Mouse (Mus musculus): ENCODE measurements around the gene Dchs2. TPM values are rescaled to one million over a fixed set of nuclear protein-coding genes. Genes with fewer than 3 reads are reported as not detected.

Gene Dchs2
- polyA plus RNA-seq, 1 experiment from 2014 or later: 0.02 TPM

DNA sequence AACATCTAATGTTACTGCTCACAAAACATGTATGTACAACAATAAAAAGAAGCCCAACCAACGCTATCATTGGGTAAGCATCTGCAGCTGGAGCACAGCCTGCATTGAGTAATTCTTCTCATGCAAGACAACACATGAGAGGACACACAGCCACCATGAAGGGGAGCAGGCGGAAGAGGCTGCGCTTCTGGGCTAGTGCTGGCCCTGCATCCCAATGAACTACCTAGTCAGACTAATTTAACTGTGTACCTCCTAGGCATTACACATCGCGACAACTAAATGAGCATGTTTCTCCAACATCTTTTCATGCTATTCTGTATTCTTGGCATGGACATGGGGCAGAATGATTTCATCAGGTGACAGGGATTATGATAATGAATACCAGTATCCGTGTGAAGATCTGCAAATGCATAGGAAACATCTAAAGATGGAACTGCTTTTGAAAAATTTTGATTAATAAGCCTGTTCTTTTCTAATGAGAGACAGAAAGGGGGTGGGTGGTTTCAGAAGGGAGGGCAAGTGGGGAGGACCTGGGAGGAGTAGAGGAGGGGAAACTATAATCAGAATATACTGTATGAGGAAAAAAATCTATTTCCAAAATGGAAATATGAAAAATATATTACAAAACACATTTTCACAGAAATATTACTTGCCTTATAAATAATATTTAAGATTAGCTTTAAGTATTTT lies 33.9 kb downstream of the Dchs2 start:
- no peaks in the 10 kb centered on the region for H3K36me3 ChIP-seq
- no peaks in the 10 kb centered on the region for H3K9me3 ChIP-seq (replicated peaks)
- H3K27me3 ChIP-seq (replicated peaks): no peaks in the 10 kb centered on the region
- 71% methylated on average over 6 of the region's 6 CpGs for WGBS (ENCODE audit: insufficient replicate concordance)
- H3K9ac ChIP-seq: no peak overlapping the region
- ATAC-seq: no peak
- H3K4me2 ChIP-seq: no peak overlapping the region
- H3K27ac ChIP-seq: no peak overlapping the region
- H3K4me1 ChIP-seq: no peaks in the 10 kb centered on the region
- H3K4me3 ChIP-seq: no peak overlapping the region

DNA sequence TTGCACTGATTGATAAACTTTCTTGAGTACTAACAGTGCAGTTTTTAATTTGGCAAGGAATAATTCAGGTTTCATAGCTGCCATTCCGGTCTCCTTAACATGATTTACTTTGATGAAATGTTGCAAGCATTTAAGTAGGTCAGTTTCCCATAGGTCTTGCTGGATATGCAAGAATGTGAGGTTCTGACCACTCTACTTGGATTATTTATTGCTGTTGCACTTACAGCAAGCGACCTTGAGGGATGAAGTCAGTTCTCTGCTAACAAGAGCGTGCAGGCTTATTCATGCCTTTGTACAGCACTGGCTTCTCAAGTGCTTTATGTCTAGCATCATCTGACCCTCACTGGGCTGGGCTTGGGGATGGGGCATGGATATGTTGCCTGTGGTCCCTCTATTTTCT lies 35.9 kb downstream of the Dchs2 start:
- no peak overlapping the region for H3K9ac ChIP-seq
- no peak for ATAC-seq
- no peaks in the 10 kb centered on the region for H3K36me3 ChIP-seq
- WGBS (ENCODE audit: insufficient replicate concordance): 69% methylated on average over 3 of the region's 3 CpGs
- H3K4me3 ChIP-seq: no peak overlapping the region
- no peaks in the 10 kb centered on the region for H3K4me1 ChIP-seq
- no peak overlapping the region for H3K27ac ChIP-seq
- no peak overlapping the region for H3K4me2 ChIP-seq
- H3K27me3 ChIP-seq (replicated peaks): no peaks in the 10 kb centered on the region
- H3K9me3 ChIP-seq (replicated peaks): no peaks in the 10 kb centered on the region

DNA sequence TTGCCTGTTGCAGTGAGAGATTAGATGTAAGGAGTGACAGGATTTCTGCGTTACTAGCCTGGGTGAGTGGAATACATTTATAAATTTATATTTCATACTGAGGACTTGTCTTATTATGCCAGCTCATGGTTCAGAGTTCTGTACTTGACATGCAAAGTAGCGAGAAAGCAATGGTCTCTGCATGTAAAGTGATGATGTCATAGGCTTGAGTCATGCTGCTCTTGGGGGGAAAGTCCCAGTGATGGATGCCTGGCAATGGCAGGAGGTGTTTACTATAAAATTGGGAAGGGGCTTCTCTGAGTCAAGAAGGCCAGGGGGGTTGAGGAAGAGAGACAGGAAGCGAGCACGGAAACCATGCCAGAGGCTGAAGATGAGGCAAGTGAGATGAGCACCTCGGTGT lies 57.8 kb downstream of the Dchs2 start:
- Histone ChIP-seq H3K27me3 (replicated peaks) (no peaks in the 10 kb centered on the region), H3K9ac (no peak overlapping the region), H3K9me3 (replicated peaks) (no peaks in the 10 kb centered on the region), H3K4me1 (no peaks in the 10 kb centered on the region), H3K4me3 (no peak overlapping the region), H3K36me3 (no peaks in the 10 kb centered on the region), H3K4me2 (no peak overlapping the region), H3K27ac (no peak overlapping the region)
- no peak for ATAC-seq
- 71% methylated on average over 5 of the region's 5 CpGs for WGBS (ENCODE audit: insufficient replicate concordance)

DNA sequence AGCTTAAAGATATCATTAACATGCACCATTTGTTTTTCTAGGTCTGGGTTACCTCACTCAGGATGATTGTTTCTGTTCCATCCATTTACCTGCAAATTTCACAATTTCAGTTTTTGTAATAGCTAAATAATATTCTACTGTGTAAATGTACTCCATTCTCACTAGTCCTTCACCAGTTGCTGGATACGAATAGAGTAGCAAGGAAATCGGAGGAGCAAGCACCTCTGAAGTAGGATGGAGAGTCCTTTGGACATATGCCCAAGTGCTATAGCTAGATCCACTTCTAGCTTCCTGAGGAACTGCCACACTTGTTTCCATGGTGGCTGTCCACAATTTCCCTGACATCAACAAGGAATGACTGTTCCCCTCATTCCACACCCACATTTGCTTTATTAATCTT lies 63.5 kb downstream of the Dchs2 start:
- Histone ChIP-seq H3K9ac (no peak overlapping the region), H3K27me3 (replicated peaks) (no peaks in the 10 kb centered on the region), H3K9me3 (replicated peaks) (no peaks in the 10 kb centered on the region), H3K27ac (no peak overlapping the region), H3K4me2 (no peak overlapping the region), H3K36me3 (no peaks in the 10 kb centered on the region), H3K4me1 (no peaks in the 10 kb centered on the region), H3K4me3 (no peak overlapping the region)
- no peak for ATAC-seq
- 55% methylated on average over 2 of the region's 2 CpGs for WGBS (ENCODE audit: insufficient replicate concordance)

DNA sequence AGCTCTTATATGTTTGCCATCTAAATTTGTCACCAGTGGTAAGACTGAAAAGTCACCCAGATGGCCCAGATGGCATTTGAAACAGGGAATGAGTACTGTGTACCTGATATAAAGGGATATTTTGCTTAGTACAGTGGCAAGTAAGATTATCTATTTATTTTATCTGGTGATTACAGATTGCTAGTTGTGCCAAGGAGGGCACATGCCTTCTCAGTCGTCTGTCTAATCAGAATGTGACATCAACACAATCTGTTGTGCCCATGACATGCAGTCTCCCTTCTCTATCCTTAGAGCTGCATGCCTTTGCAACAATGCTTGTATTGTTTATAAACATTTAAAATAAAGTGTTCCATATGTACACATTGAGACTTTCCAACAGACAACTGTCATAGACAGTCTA lies 64.7 kb downstream of the Dchs2 start:
- Histone ChIP-seq H3K36me3 (no peaks in the 10 kb centered on the region), H3K4me1 (no peaks in the 10 kb centered on the region), H3K27ac (no peak overlapping the region), H3K4me3 (no peak overlapping the region), H3K4me2 (no peak overlapping the region), H3K9me3 (replicated peaks) (no peaks in the 10 kb centered on the region), H3K9ac (no peak overlapping the region), H3K27me3 (replicated peaks) (no peaks in the 10 kb centered on the region)
- WGBS (ENCODE audit: insufficient replicate concordance): 28% methylated on average over 1 of the region's 1 CpGs
- no peak for ATAC-seq

DNA sequence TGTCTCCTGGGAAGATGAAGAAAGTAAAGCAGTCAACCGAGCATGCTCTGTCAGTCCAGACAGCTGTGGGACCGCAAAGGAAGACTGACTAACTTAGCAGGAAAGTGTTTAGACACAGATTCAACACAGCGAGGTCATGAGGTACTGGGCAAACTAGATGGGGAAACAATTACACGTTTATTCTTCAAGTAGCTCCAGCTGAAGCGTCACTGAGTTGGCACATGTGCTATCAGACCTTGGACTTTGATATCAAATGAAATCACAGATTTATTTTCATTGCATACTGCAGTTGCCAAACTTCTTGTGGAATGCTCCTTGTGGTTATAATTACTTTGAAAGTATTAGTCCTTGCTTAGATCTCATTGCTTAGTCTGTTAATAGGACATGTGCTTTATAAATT lies 67.2 kb downstream of the Dchs2 start:
- 55% methylated on average over 5 of the region's 5 CpGs for WGBS (ENCODE audit: insufficient replicate concordance)
- no peak overlapping the region for H3K4me3 ChIP-seq
- no peak overlapping the region for H3K9ac ChIP-seq
- no peaks in the 10 kb centered on the region for H3K4me1 ChIP-seq
- no peak overlapping the region for H3K4me2 ChIP-seq
- no peak overlapping the region for H3K27ac ChIP-seq
- ATAC-seq: no peak
- H3K36me3 ChIP-seq: no peaks in the 10 kb centered on the region
- H3K9me3 ChIP-seq (replicated peaks): no peaks in the 10 kb centered on the region
- H3K27me3 ChIP-seq (replicated peaks): no peaks in the 10 kb centered on the region

DNA sequence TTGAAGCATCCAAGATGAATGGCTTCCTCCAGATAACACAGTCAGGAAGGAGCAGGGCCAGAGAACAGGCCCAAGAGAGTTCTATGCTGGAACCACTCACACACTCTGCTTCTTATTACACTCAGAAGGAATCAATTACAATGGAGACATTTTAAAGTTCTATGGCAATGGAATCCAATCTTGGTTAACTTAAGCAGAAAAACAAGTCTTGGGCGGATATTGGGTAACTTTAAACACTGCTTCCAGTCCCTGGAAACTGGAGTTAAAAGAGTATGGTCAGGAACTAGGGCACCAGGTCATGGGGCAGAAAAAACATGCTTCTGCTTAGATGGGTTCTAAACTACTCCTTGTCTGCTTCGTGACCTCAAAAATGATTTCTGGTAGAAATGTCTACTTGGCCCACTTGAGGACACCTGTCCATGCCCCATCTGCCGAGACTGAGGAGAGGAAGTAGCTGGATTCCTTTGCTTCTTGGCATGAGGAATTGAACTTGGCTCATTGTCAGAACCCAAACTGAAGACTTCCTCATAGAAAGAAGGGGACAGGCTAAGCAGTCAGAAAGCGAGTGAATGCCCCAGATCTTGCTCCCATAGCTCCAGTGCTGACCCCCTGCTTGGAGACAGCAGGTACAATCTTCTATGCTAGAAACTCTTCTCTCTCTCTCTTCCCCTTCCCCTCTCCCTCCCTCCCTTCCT lies 73.7 kb downstream of the Dchs2 start:
- Histone ChIP-seq H3K4me3 (no peak overlapping the region), H3K9ac (no peak overlapping the region), H3K27ac (no peak overlapping the region), H3K27me3 (replicated peaks) (no peaks in the 10 kb centered on the region), H3K4me2 (no peak overlapping the region), H3K36me3 (no peaks in the 10 kb centered on the region), H3K4me1 (no peaks in the 10 kb centered on the region), H3K9me3 (replicated peaks) (no peaks in the 10 kb centered on the region)
- ATAC-seq: no peak
- WGBS (ENCODE audit: insufficient replicate concordance): 43% methylated on average over 4 of the region's 4 CpGs

DNA sequence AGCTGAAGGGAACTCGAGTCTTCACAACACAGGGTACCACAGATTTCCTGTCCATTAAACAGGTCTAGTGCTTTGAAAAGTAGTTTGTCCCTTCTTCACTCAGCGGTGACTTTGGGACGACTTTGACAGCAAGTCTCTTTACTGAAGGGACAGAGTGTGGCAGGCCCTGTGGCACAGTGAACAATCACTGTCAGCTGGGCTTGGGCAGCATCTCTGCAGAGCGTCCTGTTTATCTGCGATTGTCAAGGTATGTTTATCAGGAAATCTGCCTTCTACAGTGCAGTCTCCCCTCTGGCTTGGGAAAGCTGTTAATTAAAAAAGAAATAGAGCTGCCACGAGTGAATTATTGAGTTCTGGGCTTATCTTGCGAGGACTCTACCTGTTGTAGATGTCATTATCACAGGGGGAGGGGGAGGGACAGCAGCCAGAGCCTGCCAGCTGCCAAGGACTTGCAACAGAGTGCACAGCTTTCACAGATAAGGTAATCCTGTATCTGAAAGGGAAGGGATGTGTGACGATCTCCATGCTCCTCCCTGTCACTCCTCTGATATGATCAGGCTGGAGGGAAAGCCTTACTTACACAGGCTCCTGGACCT lies 77.4 kb downstream of the Dchs2 start:
- ATAC-seq: no peak
- H3K36me3 ChIP-seq: no peaks in the 10 kb centered on the region
- WGBS (ENCODE audit: insufficient replicate concordance): 19% methylated on average over 8 of the region's 8 CpGs
- no peak overlapping the region for H3K4me3 ChIP-seq
- H3K9ac ChIP-seq: no peak overlapping the region
- no peaks in the 10 kb centered on the region for H3K27me3 ChIP-seq (replicated peaks)
- H3K27ac ChIP-seq: no peak overlapping the region
- H3K4me2 ChIP-seq: no peak overlapping the region
- H3K9me3 ChIP-seq (replicated peaks): no peaks in the 10 kb centered on the region
- no peaks in the 10 kb centered on the region for H3K4me1 ChIP-seq

DNA sequence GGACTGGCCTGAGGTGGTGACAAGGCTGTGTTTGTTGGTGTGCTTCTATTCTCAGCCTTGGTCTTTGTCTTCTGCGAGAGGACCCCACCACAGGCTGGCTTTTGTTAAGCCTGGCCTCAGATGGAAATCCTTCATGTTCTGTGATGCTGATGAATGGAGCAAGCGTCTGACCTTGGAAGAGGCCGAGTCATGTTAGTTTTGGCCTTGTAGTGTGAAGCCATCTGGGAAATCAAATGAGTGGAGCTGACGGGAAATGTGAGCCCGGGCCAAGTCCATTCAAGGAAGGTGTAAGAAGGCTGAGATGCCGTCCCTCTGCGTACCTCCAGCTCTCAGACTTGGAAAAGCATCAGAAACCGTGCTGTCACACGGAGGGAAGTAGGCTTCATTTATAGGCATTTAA lies 81.9 kb downstream of the Dchs2 start:
- no peak overlapping the region for H3K4me2 ChIP-seq
- no peak overlapping the region for H3K27ac ChIP-seq
- H3K4me3 ChIP-seq: no peak overlapping the region
- H3K36me3 ChIP-seq: no peaks in the 10 kb centered on the region
- ATAC-seq: no peak
- no peak overlapping the region for H3K9ac ChIP-seq
- H3K4me1 ChIP-seq: no peaks in the 10 kb centered on the region
- WGBS (ENCODE audit: insufficient replicate concordance): 69% methylated on average over 9 of the region's 9 CpGs
- H3K27me3 ChIP-seq (replicated peaks): no peaks in the 10 kb centered on the region
- no peaks in the 10 kb centered on the region for H3K9me3 ChIP-seq (replicated peaks)

DNA sequence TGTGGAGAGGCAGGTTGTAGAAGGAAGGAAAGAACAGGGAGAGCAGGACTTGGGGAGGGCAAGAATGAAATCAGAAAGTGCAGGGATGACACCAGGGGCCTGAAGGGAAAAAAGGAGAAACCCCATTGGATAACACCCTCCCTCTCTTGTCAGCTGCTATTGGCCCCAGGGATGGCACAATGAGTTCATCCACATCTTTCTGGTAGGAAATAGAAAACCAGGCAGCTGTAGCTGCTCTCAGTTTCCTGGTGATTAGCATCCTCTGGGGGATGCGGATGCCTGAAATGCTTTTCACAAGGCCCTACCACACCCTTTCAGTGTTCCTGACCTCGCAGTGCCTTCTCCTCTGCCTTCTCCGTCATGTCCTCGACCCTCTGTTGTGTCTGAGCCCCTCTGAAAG lies 82.5 kb downstream of the Dchs2 start:
- H3K4me3 ChIP-seq: no peak overlapping the region
- no peak overlapping the region for H3K27ac ChIP-seq
- H3K27me3 ChIP-seq (replicated peaks): no peaks in the 10 kb centered on the region

DNA sequence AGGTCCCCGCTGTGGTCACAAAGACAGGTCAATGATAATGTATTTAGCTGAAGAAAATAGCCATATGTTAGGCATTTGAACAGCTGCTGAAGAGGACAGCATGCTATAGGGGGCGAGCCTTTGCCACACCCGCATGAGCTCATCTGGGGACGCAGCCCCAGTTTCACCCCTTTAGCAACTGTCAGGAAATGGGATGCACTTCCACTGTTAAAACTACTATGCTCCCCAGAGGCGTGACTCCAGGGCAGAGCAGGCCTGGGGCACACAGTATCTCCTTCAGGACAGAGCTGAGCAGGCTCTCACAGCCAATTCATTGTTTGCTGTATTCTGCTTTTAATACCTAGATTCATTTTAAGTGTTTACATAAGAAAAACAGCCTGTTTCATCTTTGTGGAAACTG lies 84.2 kb downstream of the Dchs2 start:
- H3K9me3 ChIP-seq (replicated peaks): no peaks in the 10 kb centered on the region
- no peak overlapping the region for H3K27ac ChIP-seq
- H3K27me3 ChIP-seq (replicated peaks): no peaks in the 10 kb centered on the region
- no peak overlapping the region for H3K4me2 ChIP-seq
- no peaks in the 10 kb centered on the region for H3K4me1 ChIP-seq
- H3K9ac ChIP-seq: no peak overlapping the region
- no peak for ATAC-seq
- no peaks in the 10 kb centered on the region for H3K36me3 ChIP-seq
- 55% methylated on average over 5 of the region's 5 CpGs for WGBS (ENCODE audit: insufficient replicate concordance)
- H3K4me3 ChIP-seq: no peak overlapping the region

More for the DNA sequence above, 82.5 kb downstream of the Dchs2 start:
- H3K36me3 ChIP-seq: no peaks in the 10 kb centered on the region
- no peaks in the 10 kb centered on the region for H3K4me1 ChIP-seq
- 48% methylated on average over 4 of the region's 4 CpGs for WGBS (ENCODE audit: insufficient replicate concordance)
- ATAC-seq: no peak
- H3K9me3 ChIP-seq (replicated peaks): no peaks in the 10 kb centered on the region
- H3K4me2 ChIP-seq: no peak overlapping the region
- no peak overlapping the region for H3K9ac ChIP-seq

DNA sequence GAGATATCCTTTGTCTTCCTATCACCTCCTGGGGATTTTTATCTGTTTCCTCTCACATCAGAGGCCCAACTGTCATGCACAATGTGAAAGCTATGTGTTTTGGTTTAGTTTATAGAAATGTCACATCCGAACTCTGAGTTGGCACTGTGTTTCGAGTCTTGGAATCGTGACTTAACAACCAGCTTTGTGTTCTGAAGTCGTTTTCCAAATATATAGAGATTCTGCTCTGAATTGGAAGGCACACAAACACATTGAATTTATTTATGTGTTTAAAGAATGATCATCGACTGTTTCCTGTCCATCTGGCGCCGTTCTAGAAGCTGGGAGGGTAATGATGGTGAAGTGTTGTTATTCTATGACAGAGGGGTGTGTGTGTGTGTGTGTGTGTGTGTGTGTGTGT lies 84.8 kb downstream of the Dchs2 start:
- no peaks in the 10 kb centered on the region for H3K27me3 ChIP-seq (replicated peaks)
- no peaks in the 10 kb centered on the region for H3K36me3 ChIP-seq
- ATAC-seq: no peak
- 57% methylated on average over 7 of the region's 7 CpGs for WGBS (ENCODE audit: insufficient replicate concordance)
- no peak overlapping the region for H3K27ac ChIP-seq
- H3K9ac ChIP-seq: no peak overlapping the region
- H3K4me1 ChIP-seq: no peaks in the 10 kb centered on the region
- no peak overlapping the region for H3K4me2 ChIP-seq
- H3K4me3 ChIP-seq: no peak overlapping the region
- no peaks in the 10 kb centered on the region for H3K9me3 ChIP-seq (replicated peaks)
